Mouse (Mus musculus) stomach, embryonic 16.5 days (tissue): Measurements from ENCODE around the gene Cul9. TPM values are rescaled to one million over a fixed set of nuclear protein-coding genes. Genes with fewer than 3 reads are reported as not detected.

Experiments used
- ATAC-seq: fragments of 200-750 bp; cut with Nextera tagmentation; 2 replicates; pipeline ENCODE4 v1.8.0; 2017; ENCODE audit warnings: moderate number of reproducible peaks, moderate TSS enrichment; ENCODE audit not compliant: insufficient read depth, low FRiP score
- H3K27ac ChIP-seq: fragments of 300-500 bp; sonication (generic); 2 replicates; pipeline ENCODE4 v1.5.1; 2014; ENCODE audit warnings: low read length
- H3K27me3 ChIP-seq: fragments of 300-500 bp; sonication (generic); 2 replicates; pipeline ENCODE4 v1.6.1; 2014; ENCODE audit warnings: low read length, control low read depth, mixed read lengths; ENCODE audit not compliant: control insufficient read depth, insufficient read depth
- H3K36me3 ChIP-seq: fragments of 300-500 bp; sonication (generic); 2 replicates; pipeline ENCODE4 v1.6.1; 2014; ENCODE audit warnings: low read length; ENCODE audit not compliant: control insufficient read depth, insufficient read depth
- H3K4me1 ChIP-seq: fragments of 300-500 bp; sonication (generic); 2 replicates; pipeline ENCODE4 v1.6.1; 2014; ENCODE audit warnings: low read length, control low read depth, mixed read lengths; ENCODE audit not compliant: control insufficient read depth, insufficient read depth
- H3K4me2 ChIP-seq: fragments of 300-500 bp; sonication (generic); 2 replicates; pipeline ENCODE4 v1.6.1; 2014; ENCODE audit warnings: low read depth, low read length, mixed read lengths
- H3K4me3 ChIP-seq: fragments of 300-500 bp; sonication (generic); replicated peaks from 2 replicates; pipeline ENCODE4 v1.5.1; 2014; ENCODE audit warnings: mild to moderate bottlenecking, low read length
- H3K9ac ChIP-seq: fragments of 300-500 bp; sonication (generic); 2 replicates; pipeline ENCODE4 v1.6.1; 2014; ENCODE audit warnings: low read length
- H3K9me3 ChIP-seq: fragments of 300-500 bp; sonication (generic); replicated peaks from 2 replicates; pipeline ENCODE4 v1.6.1; 2016; ENCODE audit warnings: low read length, control low read depth; ENCODE audit not compliant: control insufficient read depth
- WGBS: fragments of 180-500 bp; shearing (Covaris S2); extraction: QIAGEN DNeasy Blood & Tissue Kit; methylation state at CpG from one replicate; pipeline ENCODE4 v1.1.7; 2014; 5-methylcytosine and 5-hydroxymethylcytosine counted together
- polyA plus RNA-seq: library from polyadenylated mRNA; unstranded; fragments of >200 nt; fragmentation: Nextera tagmentation; extraction: Ambion mirVana; gene quantifications from 2 replicates; pipeline ENCODE4 v1.2.1, GENCODE M21; 2015

Cul9 gene
- polyA plus RNA-seq, 1 experiment from 2014 or later: 4.0 TPM

DNA sequence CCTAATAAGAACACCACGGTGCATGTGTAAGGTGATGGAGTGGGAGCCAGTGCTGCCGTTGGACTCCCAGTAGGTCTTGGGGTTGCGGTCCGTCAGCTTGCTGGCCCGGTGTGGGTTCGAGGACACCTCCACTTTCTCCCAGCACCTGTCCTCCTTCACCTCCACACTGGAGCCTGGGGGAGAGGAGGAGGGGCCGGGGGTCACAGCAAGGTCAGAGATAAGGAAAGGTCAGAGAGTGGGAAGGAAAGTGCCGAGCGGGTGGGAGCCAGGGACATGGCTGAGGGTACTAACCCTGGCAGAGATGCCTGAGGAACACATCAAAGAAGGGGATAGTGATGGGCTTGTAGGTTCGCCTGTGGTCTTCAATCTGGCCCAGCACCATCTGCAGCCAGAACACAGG is 21.1 kb downstream of the Cul9 start:
- no peak overlapping the region for H3K9ac ChIP-seq
- no peaks in the 10 kb centered on the region for H3K36me3 ChIP-seq
- WGBS: 70% methylated on average over 10 of the region's 10 CpGs
- H3K4me2 ChIP-seq: no peak overlapping the region
- ATAC-seq: no peak
- no peak overlapping the region for H3K27ac ChIP-seq
- H3K9me3 ChIP-seq: no peaks in the 10 kb centered on the region
- peaks cover 10% of the 10 kb centered on the region for H3K4me1 ChIP-seq
- H3K4me3 ChIP-seq: no peak overlapping the region
- H3K27me3 ChIP-seq: no peaks in the 10 kb centered on the region

DNA sequence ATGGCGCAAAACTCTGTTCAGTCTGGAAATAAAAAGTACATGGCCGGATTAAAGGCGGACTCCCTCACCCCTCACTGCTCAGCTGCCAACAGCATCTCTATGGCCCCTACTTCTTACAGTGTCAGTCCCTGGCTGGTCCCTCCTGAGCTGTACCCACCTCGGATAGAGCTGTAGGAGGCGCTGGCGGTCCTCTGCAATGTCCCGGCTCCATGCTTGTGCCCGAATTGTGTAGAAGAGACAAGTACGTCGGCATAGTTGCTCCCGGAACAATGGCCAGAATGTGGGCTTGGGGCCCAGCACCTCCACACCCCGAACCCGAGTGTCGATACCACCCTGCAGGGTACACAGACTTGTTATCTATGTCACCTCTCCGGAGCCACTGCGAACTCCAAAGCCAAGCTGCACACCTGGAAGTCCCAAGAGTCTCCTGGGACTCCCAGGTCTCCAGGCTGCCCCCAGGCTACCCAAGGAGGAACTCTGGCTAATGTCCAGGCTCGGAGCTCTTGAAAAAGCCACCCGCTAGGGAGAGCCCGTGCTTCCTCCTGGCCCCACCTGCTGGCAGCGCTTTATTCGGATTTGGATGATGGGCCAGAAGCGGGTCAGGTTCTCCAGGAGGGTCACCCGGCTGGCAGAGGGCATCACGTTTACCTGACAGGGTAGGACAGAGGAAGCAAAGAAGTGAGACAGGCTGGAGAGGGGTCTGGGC is 24.1 kb downstream of the Cul9 start:
- WGBS: 39% methylated on average over 24 of the region's 24 CpGs
- ATAC-seq: no peak
- H3K4me2 ChIP-seq: no peak overlapping the region

DNA sequence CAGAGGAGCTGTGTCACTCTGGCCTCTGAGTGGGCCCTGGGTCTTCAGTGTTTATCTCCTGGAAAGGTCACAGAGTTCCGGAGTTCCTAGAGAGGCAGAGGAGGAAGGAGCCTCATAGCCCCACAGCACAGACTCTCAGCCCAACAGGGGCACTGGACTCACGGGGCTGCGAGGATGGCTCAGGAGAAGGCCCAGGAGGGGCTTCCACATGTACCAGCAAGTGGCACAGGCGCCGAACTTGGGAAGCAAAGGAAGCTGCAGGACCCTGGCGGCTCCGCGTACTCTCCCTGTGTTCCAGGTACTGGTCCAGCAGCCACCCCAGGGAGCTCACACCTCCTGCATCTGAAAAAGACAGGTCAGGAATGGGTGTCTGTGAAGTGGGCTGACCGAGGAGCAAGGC is 25.0 kb downstream of the Cul9 start:
- WGBS: 67% methylated on average over 9 of the region's 9 CpGs

More for the DNA sequence above, 24.1 kb downstream of the Cul9 start:
- Histone ChIP-seq H3K27ac (no peak overlapping the region), H3K4me1 (peaks cover 10% of the 10 kb centered on the region), H3K27me3 (no peaks in the 10 kb centered on the region), H3K4me3 (no peak overlapping the region), H3K9me3 (no peaks in the 10 kb centered on the region), H3K36me3 (no peaks in the 10 kb centered on the region), H3K9ac (no peak overlapping the region)

DNA sequence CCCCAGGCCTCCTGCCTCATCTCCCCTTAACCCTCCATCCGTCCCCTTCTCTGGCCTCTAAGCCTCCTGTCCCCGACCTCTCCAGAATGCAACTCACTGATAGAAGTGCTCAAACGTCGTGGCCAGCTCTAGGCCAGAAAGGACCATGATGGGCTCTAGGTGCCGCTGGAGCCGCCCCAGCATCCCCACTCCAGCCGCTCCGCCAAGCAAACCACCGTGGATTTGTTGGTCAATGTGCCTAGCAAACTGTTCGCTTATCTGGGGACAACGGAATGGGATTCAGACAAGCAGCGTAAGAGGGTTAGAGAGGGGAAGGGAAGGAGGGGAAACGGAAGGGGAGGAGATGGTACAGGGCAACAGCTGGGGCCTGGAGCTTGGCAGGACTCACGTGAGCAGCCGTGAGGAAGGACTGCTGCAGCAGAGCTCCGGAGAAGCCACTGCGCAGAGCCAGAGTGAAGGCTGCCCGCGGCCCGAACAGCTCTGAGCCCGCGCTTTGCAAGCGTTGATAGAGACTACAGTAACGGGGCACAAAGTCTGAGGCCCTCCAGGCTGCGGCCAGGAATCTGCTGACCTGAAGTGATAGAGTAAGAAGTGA is 25.7 kb downstream of the Cul9 start:
- ATAC-seq: peak; percentile 42; the same call in 1 of the 2 replicates
- H3K27me3 ChIP-seq: no peaks in the 10 kb centered on the region
- peak overlapping the region; percentile 20 for H3K4me3 ChIP-seq
- WGBS: 33% methylated on average over 25 of the region's 25 CpGs
- H3K9me3 ChIP-seq: no peaks in the 10 kb centered on the region
- H3K27ac ChIP-seq: no peak overlapping the region
- H3K4me1 ChIP-seq: peaks cover 10% of the 10 kb centered on the region
- peak overlapping the region; percentile 48 for H3K4me2 ChIP-seq
- peak overlapping the region; percentile 69 for H3K9ac ChIP-seq
- no peaks in the 10 kb centered on the region for H3K36me3 ChIP-seq

More for the DNA sequence above, 25.0 kb downstream of the Cul9 start:
- Histone ChIP-seq H3K27ac (no peak overlapping the region), H3K27me3 (no peaks in the 10 kb centered on the region), H3K9me3 (no peaks in the 10 kb centered on the region), H3K9ac (peak overlapping the region; percentile 69), H3K4me3 (no peak overlapping the region), H3K4me1 (peaks cover 10% of the 10 kb centered on the region), H3K4me2 (peak overlapping the region; percentile 48), H3K36me3 (no peaks in the 10 kb centered on the region)
- ATAC-seq: no peak

DNA sequence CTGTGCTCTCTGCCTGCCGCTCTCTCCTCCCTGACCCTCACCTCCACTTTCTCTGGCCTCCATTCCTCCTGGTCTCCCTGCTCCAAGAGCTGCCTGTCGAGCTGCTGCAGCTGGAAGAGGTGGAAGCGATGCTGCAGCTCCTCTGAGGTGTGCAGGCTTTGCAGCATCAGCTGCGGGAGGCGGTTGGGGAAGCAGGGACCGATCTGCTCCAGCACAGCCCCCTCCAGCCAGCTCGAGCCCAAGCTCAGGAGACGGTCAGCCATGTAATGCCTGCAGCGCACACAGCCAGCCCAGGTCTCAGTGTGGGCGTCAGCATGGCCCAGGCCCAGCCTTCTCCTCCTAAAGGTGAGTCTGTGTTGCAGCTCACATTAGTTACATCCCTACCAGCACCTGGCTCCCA is 26.2 kb downstream of the Cul9 start:
- 52% methylated on average over 10 of the region's 10 CpGs for WGBS
- Histone ChIP-seq H3K9ac (peak overlapping the region; percentile 69; the same call in 1 of the 2 replicates), H3K4me1 (peaks cover 10% of the 10 kb centered on the region)

DNA sequence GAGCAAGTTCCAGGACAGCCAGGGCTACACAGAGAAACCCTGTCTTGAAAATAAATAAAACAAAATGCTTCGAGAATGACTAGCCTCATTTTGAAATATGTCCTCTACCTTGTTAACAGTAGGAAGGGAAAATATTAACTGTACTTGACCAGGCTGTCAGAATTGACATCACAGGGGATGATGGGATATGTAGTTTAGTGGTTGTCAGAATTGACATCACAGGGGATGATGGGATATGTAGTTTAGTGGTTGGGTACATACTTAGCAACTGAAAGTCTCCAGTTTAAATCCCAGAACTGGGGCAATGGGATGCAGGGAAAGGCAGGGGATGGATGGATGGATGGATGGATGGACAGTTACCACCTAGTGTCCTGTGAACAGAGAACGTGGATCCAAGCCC is 32.9 kb downstream of the Cul9 start:
- Histone ChIP-seq H3K9ac (no peak overlapping the region), H3K4me2 (no peak overlapping the region), H3K36me3 (no peaks in the 10 kb centered on the region), H3K27me3 (no peaks in the 10 kb centered on the region), H3K4me3 (no peak overlapping the region), H3K27ac (no peak overlapping the region), H3K9me3 (no peaks in the 10 kb centered on the region), H3K4me1 (no peaks in the 10 kb centered on the region)
- ATAC-seq: no peak
- 52% methylated on average over 2 of the region's 2 CpGs for WGBS

More for the DNA sequence above, 26.2 kb downstream of the Cul9 start:
- Histone ChIP-seq H3K36me3 (no peaks in the 10 kb centered on the region), H3K4me3 (peak overlapping the region; percentile 20), H3K27me3 (no peaks in the 10 kb centered on the region), H3K27ac (no peak overlapping the region), H3K4me2 (peak overlapping the region; percentile 48), H3K9me3 (no peaks in the 10 kb centered on the region)
- ATAC-seq: no peak

DNA sequence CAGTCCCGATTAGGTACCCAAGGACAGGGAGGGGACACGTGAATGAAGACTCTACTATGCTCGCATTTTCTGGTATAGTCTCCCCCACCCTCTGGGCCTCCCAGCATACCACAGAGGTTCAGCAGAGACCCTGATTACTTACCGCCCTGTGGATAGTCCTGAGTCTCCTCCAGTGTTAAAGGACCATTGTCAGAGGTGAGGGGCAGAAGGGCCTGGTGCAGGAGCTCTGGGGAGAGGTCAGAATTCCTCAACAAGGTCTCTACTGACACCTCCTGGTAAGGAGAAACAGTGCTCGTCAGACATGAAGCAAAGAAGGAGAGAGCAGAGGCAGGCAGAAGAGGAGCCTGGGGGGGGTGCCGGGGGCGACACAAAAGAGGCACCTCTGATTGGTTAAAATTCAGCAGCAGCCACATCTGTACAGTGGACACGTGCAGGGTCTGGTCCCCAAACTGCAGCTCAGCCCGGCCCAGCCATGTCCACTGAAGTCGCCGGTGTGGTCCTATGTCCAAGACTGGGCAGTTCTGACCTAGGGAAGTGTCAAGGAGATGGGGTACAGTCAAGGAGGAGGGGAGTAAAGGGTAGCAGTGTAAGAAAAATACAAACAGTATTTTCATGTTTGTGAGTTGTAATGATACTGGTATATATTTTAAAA is 35.0 kb downstream of the Cul9 start:
- Histone ChIP-seq H3K9me3 (no peaks in the 10 kb centered on the region), H3K4me1 (no peaks in the 10 kb centered on the region), H3K36me3 (no peaks in the 10 kb centered on the region), H3K4me3 (no peak overlapping the region), H3K9ac (no peak overlapping the region), H3K27me3 (no peaks in the 10 kb centered on the region), H3K27ac (no peak overlapping the region), H3K4me2 (no peak overlapping the region)
- WGBS: 51% methylated on average over 11 of the region's 11 CpGs
- 0 out of 2 replicates have a peak, but pooled peaks have one; percentile 44 for ATAC-seq

DNA sequence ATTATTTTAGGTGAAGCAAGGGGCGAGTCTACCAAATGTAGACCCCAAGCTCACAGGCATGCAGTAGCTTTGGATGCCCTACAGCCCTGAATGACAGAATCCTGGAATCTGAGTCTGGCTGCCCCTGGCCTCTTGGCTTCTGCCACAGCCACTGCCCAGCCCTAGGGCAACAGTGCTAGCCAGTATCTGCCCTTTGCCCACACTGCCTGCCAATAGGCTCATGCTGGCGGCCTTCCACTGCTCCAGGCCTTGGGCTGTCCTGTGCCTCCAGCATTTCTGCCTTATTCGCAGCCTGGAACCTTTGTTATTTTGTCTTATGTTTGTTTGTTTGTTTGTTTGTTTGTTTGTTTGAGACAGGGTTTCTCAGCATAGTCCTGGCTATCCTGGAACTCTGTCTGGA is 40.6 kb downstream of the Cul9 start:
- Histone ChIP-seq H3K4me1 (no peaks in the 10 kb centered on the region), H3K9ac (no peak overlapping the region), H3K4me3 (no peak overlapping the region), H3K4me2 (no peak overlapping the region), H3K9me3 (no peaks in the 10 kb centered on the region), H3K36me3 (no peaks in the 10 kb centered on the region), H3K27me3 (no peaks in the 10 kb centered on the region), H3K27ac (no peak overlapping the region)
- no peak for ATAC-seq
- 82% methylated on average over 3 of the region's 3 CpGs for WGBS
